Mouse (Mus musculus) ES-Bruce4 (cell line): ENCODE results near the gene Vasn. TPM values are rescaled to one million over a fixed set of nuclear protein-coding genes. Genes with fewer than 3 reads are reported as not detected.

Experiments
- H3K27ac ChIP-seq: 2 replicates; pipeline ENCODE4 v1.5.1; 2012; ENCODE audit warnings: low read length, inconsistent platforms; ENCODE audit not compliant: insufficient read depth
- H3K27me3 ChIP-seq: 2 replicates; pipeline ENCODE4 v1.6.1; 2012; ENCODE audit warnings: mild to moderate bottlenecking, low read length, inconsistent platforms; ENCODE audit not compliant: control insufficient read depth, poor library complexity, insufficient read depth, severe bottlenecking
- H3K36me3 ChIP-seq: 2 replicates; pipeline ENCODE4 v1.6.1; 2012; ENCODE audit warnings: inconsistent platforms, mild to moderate bottlenecking, low read length, moderate library complexity; ENCODE audit not compliant: control insufficient read depth, poor library complexity, insufficient read depth, severe bottlenecking
- H3K4me1 ChIP-seq: one replicate; pipeline ENCODE4 v1.8.1; 2011; ENCODE audit warnings: low read length; ENCODE audit not compliant: control insufficient read depth, insufficient read depth
- H3K4me3 ChIP-seq: 2 replicates; pipeline ENCODE4 v1.5.1; 2011; ENCODE audit warnings: low read depth, mild to moderate bottlenecking, low read length
- H3K9ac ChIP-seq: 2 replicates; pipeline ENCODE4 v1.6.1; 2012; ENCODE audit warnings: low read depth, mild to moderate bottlenecking, inconsistent platforms; ENCODE audit not compliant: poor library complexity, severe bottlenecking
- H3K9me3 ChIP-seq: replicated peaks from 2 replicates; pipeline ENCODE4 v1.6.1; 2012; ENCODE audit warnings: mild to moderate bottlenecking, low read length, inconsistent platforms; ENCODE audit not compliant: control insufficient read depth, poor library complexity, insufficient read depth, severe bottlenecking
- CTCF ChIP-seq: IDR thresholded peaks from one replicate; pipeline ENCODE4 v1.8.1; 2011; ENCODE audit warnings: low read depth, low read length
- EP300 ChIP-seq: IDR thresholded peaks from 2 replicates; pipeline ENCODE4 v1.6.1; 2011; ENCODE audit warnings: low read depth, low read length; ENCODE audit not compliant: insufficient read depth
- POLR2A ChIP-seq: IDR thresholded peaks from one replicate; pipeline ENCODE4 v1.8.1; 2011; ENCODE audit warnings: low read length; ENCODE audit not compliant: insufficient read depth
- polyA plus RNA-seq: library from polyadenylated mRNA; stranded (reverse); fragments of >200 nt; gene quantifications from 2 replicates; pipeline ENCODE4 v1.2.4, GENCODE M21; 2011; ENCODE audit warnings: low read depth; ENCODE audit not compliant: missing spikeins, insufficient read depth, insufficient read length

Gene Vasn
- polyA plus RNA-seq, 1 experiment: 6.2 TPM

- Histone ChIP-seq H3K4me3 (no peak overlapping the region), H3K27ac (no peak overlapping the region), H3K27me3 (no peaks in the 10 kb centered on the region), H3K4me1 (peaks cover 39% of the 10 kb centered on the region), H3K36me3 (no peaks in the 10 kb centered on the region), H3K9ac (no peak overlapping the region), H3K9me3 (no peaks in the 10 kb centered on the region)
- no peak for TF ChIP-seq CTCF
- no peak for TF ChIP-seq EP300
- TF ChIP-seq POLR2A: no peak
Measured at GRCm38 (mm10) chr16:4599616-4600015, 40.1 kb upstream of the Vasn start.

- Histone ChIP-seq H3K9ac (no peak overlapping the region), H3K4me3 (no peak overlapping the region), H3K27ac (peak overlapping the region; percentile 68), H3K9me3 (no peaks in the 10 kb centered on the region), H3K36me3 (no peaks in the 10 kb centered on the region), H3K27me3 (no peaks in the 10 kb centered on the region), H3K4me1 (peaks cover 41% of the 10 kb centered on the region)
- TF ChIP-seq CTCF (no peak), EP300 (no peak), POLR2A (no peak)
Measured at GRCm38 (mm10) chr16:4600701-4601310, 38.9 kb upstream of the Vasn start.

- no peaks in the 10 kb centered on the region for H3K27me3 ChIP-seq
- peaks cover 44% of the 10 kb centered on the region for H3K4me1 ChIP-seq
- TF ChIP-seq POLR2A (no peak), CTCF (no peak), EP300 (peak; percentile 72; the same call in 1 of the 2 replicates)
- H3K27ac ChIP-seq: peak overlapping the region; percentile 68
- H3K9me3 ChIP-seq: no peaks in the 10 kb centered on the region
- H3K4me3 ChIP-seq: no peak overlapping the region
- H3K9ac ChIP-seq: no peak overlapping the region
- H3K36me3 ChIP-seq: no peaks in the 10 kb centered on the region
Measured at GRCm38 (mm10) chr16:4602189-4602588, 37.6 kb upstream of the Vasn start.

GRCm38 (mm10) chr16:4602766-4603452 lies 36.8 kb upstream of the Vasn start:
- H3K9ac ChIP-seq: no peak overlapping the region
- H3K4me1 ChIP-seq: peaks cover 40% of the 10 kb centered on the region
- H3K9me3 ChIP-seq: no peaks in the 10 kb centered on the region
- TF ChIP-seq POLR2A: no peak
- 0 out of 2 replicates have a peak, but pooled peaks have one; percentile 58 for TF ChIP-seq EP300
- no peaks in the 10 kb centered on the region for H3K36me3 ChIP-seq
- peak overlapping the region; percentile 22 for H3K27ac ChIP-seq
- H3K4me3 ChIP-seq: no peak overlapping the region
- no peaks in the 10 kb centered on the region for H3K27me3 ChIP-seq

GRCm38 (mm10) chr16:4603453-4603837 lies 36.3 kb upstream of the Vasn start:
- H3K9me3 ChIP-seq: no peaks in the 10 kb centered on the region
- H3K27me3 ChIP-seq: no peaks in the 10 kb centered on the region
- H3K9ac ChIP-seq: no peak overlapping the region
- peak overlapping the region; percentile 22 for H3K27ac ChIP-seq
- no peak for TF ChIP-seq CTCF
- no peak for TF ChIP-seq EP300
- TF ChIP-seq POLR2A: no peak
- no peaks in the 10 kb centered on the region for H3K36me3 ChIP-seq
- H3K4me1 ChIP-seq: peaks cover 39% of the 10 kb centered on the region
- H3K4me3 ChIP-seq: no peak overlapping the region

GRCm38 (mm10) chr16:4604293-4604837 lies 35.4 kb upstream of the Vasn start:
- H3K9me3 ChIP-seq: no peaks in the 10 kb centered on the region
- no peak for TF ChIP-seq EP300
- TF ChIP-seq POLR2A: no peak
- no peak for TF ChIP-seq CTCF
- no peak overlapping the region for H3K9ac ChIP-seq
- no peaks in the 10 kb centered on the region for H3K27me3 ChIP-seq
- H3K36me3 ChIP-seq: no peaks in the 10 kb centered on the region
- H3K27ac ChIP-seq: no peak overlapping the region
- H3K4me3 ChIP-seq: no peak overlapping the region
- peaks cover 39% of the 10 kb centered on the region for H3K4me1 ChIP-seq
